Mouse (Mus musculus) liver, postnatal 0 days (tissue): ENCODE results near the gene Slc7a15.

ENCODE experiments used
- CTCF ChIP-seq: sonication (generic); IDR thresholded peaks from 2 replicates; pipeline ENCODE4 v1.5.1; 2016; ENCODE audit warnings: antibody characterized with exemption, low read depth
- EP300 ChIP-seq: IDR thresholded peaks from 2 replicates; pipeline ENCODE4 v1.6.1; 2016; ENCODE audit warnings: antibody characterized with exemption, low read depth, mild to moderate bottlenecking

DNA sequence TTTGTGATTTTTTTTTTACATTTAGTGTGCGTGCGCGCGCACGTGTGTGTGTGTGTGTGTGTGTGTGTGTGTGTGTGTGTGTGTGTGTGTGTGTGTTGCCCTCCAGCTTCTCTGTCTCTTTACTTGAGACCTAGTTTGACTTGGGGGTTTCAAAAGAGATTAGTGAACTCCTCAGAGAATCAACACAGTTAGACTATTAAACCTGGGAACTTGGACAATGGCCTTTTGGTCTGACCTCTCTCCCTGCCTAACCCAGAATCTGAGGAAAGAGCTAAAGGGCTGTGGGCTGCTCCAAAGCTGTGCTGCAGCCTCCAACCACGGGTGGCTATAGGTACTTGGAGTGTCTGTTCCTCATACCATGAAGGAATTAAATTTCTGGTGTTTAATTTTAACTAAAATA, 94.7 kb downstream of the Slc7a15 start:
- TF ChIP-seq CTCF: no peak
- TF ChIP-seq EP300: no peak
